Mouse (Mus musculus) duodenum, adult 2 months (tissue): ENCODE data around the gene 9230104L09Rik. TPM values are rescaled to one million over a fixed set of nuclear protein-coding genes. Genes with fewer than 3 reads are reported as not detected.

Source experiments
- polyA plus RNA-seq: library from polyadenylated mRNA; depleted of rRNA; stranded (reverse); fragments of >200 nt; gene quantifications from 2 replicates; pipeline ENCODE4 v1.2.3, GENCODE M21; 2012; ENCODE audit warnings: low replicate concordance; rRNA removed

The 9230104L09Rik gene
- polyA plus RNA-seq, result not detected in 2 replicates

GRCm38 (mm10) chr2:148864966-148865365, at the start of gene 9230104L09Rik:
9230104L09Rik (minus strand) TSS chr2:148865038.

GRCm38 (mm10) chr2:148875335-148875811, 10.5 kb upstream of the 9230104L09Rik start, which contains the start of gene Cst3:
Cst3 (minus strand) TSS chr2:148875692.

GRCm38 (mm10) chr2:148834912-148835311, 29.9 kb downstream of the 9230104L09Rik start, which contains the start of gene Cst9:
Cst9 (plus strand) TSS chr2:148835147.

GRCm38 (mm10) chr2:148819909-148820308, 44.9 kb downstream of the 9230104L09Rik start, which contains the start of gene Cst13:
Cst13 (plus strand) TSS chr2:148820081.

GRCm38 (mm10) chr2:148798485-148798884, 66.4 kb downstream of the 9230104L09Rik start, which contains the start of gene Cst8:
Cst8 (plus strand) TSS chr2:148798785.

Other genes with a start within 250 kb of the 9230104L09Rik start
- 6.1 and 8.4 TPM in 2 replicates for gene Nxt1, start 192.4 kb downstream of the 9230104L09Rik start, polyA plus RNA-seq
- 2.6 and 4.0 TPM in 2 replicates for gene Gzf1, start 184.0 kb downstream of the 9230104L09Rik start, polyA plus RNA-seq
- gene Napb, start 132.6 kb downstream of the 9230104L09Rik start, polyA plus RNA-seq, result 0.06 and 0.07 TPM in 2 replicates
- not detected in 2 replicates for gene Cstl1, start 114.7 kb downstream of the 9230104L09Rik start, polyA plus RNA-seq
- not detected in 2 replicates for gene Cst11, start 93.5 kb downstream of the 9230104L09Rik start, polyA plus RNA-seq
- not detected in 2 replicates for gene 8030411F24Rik, start 83.0 kb downstream of the 9230104L09Rik start, polyA plus RNA-seq
- gene Cst12, start 75.7 kb downstream of the 9230104L09Rik start, polyA plus RNA-seq, result not detected in 2 replicates
- gene Cst8, start 66.3 kb downstream of the 9230104L09Rik start, polyA plus RNA-seq, result not detected in 2 replicates
- not detected in 2 replicates for gene Cst13, start 45.0 kb downstream of the 9230104L09Rik start, polyA plus RNA-seq
- gene Cst9, start 29.9 kb downstream of the 9230104L09Rik start, polyA plus RNA-seq, result not detected in 2 replicates
- gene Cst3, start 10.7 kb upstream of the 9230104L09Rik start, polyA plus RNA-seq, result 303 and 431 TPM in 2 replicates
- gene Gm1330, start 138.2 kb upstream of the 9230104L09Rik start, polyA plus RNA-seq, result not detected in 2 replicates
- not detected in 2 replicates for gene Gm10750, start 152.2 kb upstream of the 9230104L09Rik start, polyA plus RNA-seq